Mouse (Mus musculus) retina, postnatal 1 day (tissue): ENCODE results near the gene Ap2a1.
"Not testable (repeated sequence)": the region's sequence is repeated elsewhere in the genome, so short reads cannot be mapped to it uniquely, and the experiment has no call there.

Experiments
- DNase-seq: peaks from one replicate; pipeline ENCODE4 v3.0.0-alpha.2; 2012

Gene Ap2a1

DNA sequence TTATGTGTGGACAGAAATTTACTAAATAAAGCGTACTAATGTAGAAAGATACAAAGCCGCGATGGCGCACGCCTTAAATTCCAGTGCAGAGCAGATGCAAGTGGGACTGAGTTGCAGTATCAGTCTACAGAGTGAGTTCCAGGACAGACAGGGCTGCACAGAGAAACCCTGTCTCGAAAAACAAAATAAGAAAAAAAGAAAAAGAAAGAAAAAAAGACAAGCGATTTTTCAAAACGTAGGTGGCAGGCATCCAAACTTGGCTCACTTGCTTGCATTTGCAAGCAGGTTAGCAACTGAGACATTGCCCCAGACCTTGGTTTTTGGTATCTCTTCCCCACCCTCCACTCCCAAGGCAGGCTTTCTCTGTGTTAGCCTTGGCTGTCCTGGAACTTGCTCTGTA is 36.1 kb downstream of the Ap2a1 start:
- DNase-seq: no peak

- peak; percentile 98 for DNase-seq
Observed at GRCm38 (mm10) chr7:44892276-44892921, 36.9 kb downstream of the Ap2a1 start, which contains the start of gene Med25. TSS of gene Med25 (minus strand) at chr7:44892712.

- no peak for DNase-seq
Observed at GRCm38 (mm10) chr7:44891611-44892010, 37.7 kb downstream of the Ap2a1 start.

DNA sequence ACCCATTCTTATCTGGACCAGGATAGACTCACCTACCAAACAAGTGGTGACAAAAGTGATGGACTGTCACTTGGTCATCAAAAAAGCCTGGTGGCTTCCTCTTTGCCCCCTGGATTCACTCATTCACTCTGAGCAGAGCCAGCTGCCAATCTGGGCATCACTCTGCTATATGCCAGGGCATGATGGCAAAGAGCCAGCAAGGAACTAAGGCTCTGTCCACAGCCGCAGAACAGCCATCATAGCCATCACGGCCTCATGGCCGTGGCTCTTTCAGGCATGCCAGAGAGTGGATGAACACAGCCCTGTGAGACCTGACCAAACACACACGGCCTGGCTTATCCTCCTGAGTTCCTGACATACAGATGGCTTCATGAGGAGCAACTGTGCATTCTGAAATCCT is 38.6 kb downstream of the Ap2a1 start:
- DNase-seq: no peak

GRCm38 (mm10) chr7:44890180-44890579 is 39.1 kb downstream of the Ap2a1 start:
- DNase-seq: no peak

DNA sequence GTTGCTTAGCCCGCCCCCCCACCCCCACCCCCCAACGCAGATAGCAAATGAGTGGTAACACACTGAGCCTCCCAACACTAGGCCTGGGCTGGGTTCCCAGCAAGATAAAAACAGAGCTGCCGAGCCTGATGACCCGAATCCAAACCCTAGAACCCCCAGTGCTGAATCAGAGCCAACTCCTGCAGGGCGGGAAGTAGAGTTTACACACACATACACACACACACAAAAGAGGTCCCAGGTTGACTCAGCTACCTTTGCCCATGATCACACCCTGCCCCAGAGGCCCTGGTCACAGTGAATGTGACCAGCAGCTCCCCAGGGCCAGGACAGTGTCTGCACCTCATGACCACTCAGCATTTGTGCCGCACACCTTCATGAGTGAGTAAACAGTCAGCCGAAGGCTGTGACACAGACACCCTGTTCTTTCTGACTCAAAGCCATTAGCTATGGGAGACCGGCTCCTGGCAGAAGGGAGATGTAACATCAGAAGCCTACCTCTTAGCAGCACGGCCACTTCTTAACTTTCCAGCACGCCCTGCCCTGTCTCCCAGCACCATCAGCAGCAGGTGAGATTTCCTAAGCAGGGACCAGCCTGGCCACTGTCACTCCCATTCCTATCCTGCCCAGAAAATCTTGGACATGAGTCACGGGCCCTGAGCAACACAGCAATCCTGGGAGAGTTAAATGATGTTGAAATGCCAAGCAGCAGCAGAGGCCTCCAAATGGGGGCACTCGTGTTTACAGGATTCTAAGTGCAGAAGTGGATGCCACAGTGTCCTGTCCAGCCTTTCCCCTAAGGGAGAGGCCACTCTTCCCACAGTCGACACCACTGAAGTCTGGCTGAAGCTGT is 40.8 kb downstream of the Ap2a1 start:
- no peak for DNase-seq

GRCm38 (mm10) chr7:44886964-44887363 is 42.3 kb downstream of the Ap2a1 start:
- no peak for DNase-seq

DNA sequence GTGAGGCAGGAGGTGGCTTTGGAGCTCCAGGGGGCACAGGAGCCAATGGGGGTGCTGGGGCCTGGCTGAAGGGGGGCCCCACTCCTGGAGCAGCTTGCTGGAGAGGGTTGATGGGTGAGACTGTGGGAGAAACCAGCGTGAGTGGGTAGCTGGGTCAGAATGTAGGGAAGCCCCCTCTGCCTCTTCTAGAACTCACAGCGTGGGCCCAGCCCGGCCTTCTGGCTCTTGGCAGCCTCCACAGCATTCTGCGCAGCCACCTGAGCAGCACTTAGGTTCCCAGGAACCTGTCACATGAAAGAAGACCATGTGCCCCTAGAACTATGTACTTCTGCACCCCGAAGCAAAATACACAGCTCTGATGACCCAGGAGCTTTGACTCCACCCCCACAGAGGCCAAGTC is 44.7 kb downstream of the Ap2a1 start:
- no peak for DNase-seq

DNA sequence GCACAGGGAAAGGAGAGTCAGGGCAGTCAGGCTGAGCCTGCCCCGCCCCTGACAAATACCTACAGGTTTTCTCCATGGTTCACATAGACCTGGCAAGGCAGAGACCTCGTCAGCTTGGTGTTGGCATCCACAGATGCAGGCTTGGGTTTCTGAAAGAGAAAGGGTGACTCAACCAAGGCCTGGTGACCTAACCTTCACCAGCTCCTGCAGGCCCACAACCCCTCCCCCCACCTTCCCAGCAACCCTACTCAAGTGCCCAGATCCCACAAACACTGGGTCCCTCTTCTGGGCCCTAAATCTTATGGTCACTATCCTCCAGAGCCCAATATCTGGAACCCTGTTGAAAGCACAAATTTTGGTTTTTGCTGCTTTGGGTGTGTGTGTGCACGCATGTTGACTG is 46.3 kb downstream of the Ap2a1 start:
- DNase-seq: no peak

- no peak for DNase-seq
Observed at GRCm38 (mm10) chr7:44877833-44878232, 51.5 kb downstream of the Ap2a1 start.

DNA sequence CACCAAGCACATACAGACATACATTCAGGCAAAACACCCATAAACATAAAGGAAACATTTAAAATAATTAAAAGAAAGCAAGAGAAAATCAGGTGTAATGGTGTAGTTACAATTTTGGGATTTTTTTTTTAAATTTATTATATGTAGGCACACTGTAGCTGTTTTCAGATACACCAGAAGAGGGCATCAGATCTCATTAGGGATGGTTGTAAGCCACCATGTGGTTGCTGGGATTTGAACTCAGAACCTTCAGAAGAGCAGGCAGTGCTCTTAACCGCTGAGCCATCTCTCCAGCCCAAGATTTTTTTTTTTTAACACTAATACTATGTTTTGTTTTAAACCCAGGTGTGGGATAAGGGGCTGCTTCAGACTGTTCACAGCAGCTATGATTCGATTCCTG is 57.5 kb downstream of the Ap2a1 start:
- not testable (repeated sequence) for DNase-seq

DNA sequence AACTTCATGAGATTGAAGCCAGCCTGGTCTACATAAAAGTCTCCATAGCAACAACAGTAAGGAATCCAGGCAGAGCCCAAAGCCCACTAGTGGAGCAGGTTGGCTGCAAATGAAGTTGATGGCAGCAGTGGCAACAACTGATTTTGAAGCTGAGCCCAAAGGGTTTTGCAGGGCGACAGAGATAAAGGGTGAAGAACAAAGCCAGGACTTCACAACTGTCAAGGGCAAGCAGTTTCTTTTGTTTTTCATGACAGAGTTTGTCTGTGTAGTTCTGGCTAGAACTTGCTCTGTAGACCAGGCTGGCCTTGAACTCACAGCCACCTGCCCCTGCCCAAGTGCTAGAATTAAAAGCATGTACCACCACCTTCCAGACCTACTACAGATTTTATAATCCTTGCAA is 58.1 kb downstream of the Ap2a1 start:
- no peak for DNase-seq

DNA sequence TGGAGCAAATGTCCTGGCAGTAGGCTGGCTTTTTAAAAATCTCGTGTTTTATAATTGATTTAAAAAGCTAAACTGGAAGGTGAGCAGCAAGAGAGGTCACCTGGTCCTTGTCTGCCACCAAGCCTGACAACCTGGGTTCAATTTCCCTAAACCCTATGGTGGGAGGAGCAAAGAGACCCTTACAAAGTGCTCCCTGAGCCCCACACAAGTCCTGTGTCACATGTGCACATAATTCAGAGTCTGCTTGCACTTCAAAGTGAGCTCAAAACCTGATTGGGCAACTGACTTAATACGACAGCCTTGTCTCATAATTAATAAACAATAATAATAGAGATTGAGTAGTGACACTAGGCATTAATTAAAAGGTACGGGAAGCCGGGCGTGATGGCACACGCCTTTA is 58.7 kb downstream of the Ap2a1 start:
- no peak for DNase-seq

DNA sequence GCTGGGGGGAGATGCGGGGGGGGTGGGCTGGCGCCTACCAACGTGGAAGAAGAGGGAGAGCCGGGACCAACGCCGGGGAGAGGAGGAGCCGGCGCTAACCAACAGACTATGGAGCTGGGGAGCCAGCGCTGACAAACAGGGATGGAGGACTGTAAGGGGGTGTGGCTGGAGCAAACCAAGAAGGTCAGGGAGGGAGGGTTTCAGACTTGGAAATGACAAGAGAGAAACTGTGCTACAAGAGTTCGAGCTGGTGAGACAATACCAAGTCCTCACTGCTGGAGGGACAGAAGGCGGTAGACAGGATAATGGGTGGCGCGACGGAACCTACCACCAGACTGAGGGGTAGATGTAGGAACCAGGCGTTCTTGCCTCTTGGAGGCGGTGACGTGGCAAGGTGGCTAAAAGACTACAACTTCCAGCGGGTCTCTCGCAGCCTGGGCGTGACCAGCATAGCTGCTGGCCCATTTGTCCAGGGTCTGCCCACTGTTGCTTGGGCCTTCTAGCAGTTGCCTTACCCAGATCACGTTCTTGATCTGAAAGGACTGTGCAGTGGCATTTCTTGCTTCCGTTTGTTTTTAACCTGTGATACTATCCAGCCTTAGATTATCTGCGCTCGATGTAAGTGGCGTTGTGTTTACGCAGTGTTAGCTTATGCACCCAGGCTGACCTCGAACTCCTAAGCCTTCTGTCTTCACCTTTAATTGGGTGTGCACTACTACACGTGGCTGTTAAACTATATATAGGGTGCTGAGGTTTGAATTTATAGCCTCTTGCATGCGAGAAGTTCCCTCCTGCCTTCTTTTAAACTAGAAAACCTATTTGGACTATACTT is 59.4 kb downstream of the Ap2a1 start, which contains the start of gene Ptov1:
Gene Ptov1, minus strand, starts transcription at position 92 of the 832 bp plus-strand sequence.
- DNase-seq: peak; percentile 100

- peak; percentile 79 for DNase-seq
Observed at GRCm38 (mm10) chr7:44868919-44869696, 60.2 kb downstream of the Ap2a1 start.

DNA sequence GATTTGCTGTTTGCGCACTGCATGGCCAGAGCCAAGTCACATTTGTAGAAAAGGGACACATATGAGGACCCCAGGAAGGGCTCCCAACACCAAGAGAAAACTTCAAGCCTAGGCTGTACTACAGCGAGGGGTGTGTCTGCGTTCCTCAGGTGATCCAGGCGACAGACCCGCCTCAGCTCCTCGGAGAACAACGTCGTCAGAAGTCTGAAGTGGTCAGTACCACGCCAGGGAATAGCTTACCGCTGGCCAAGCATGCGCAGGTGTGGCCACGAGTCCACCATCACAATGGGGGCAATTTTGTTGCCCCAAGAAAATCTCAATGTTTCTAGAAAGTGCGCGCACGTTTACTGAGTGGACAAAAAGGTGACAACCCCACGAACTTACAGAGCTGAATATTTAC is 60.8 kb downstream of the Ap2a1 start:
- no peak for DNase-seq

GRCm38 (mm10) chr7:44867802-44868201 is 61.5 kb downstream of the Ap2a1 start:
- no peak for DNase-seq

DNA sequence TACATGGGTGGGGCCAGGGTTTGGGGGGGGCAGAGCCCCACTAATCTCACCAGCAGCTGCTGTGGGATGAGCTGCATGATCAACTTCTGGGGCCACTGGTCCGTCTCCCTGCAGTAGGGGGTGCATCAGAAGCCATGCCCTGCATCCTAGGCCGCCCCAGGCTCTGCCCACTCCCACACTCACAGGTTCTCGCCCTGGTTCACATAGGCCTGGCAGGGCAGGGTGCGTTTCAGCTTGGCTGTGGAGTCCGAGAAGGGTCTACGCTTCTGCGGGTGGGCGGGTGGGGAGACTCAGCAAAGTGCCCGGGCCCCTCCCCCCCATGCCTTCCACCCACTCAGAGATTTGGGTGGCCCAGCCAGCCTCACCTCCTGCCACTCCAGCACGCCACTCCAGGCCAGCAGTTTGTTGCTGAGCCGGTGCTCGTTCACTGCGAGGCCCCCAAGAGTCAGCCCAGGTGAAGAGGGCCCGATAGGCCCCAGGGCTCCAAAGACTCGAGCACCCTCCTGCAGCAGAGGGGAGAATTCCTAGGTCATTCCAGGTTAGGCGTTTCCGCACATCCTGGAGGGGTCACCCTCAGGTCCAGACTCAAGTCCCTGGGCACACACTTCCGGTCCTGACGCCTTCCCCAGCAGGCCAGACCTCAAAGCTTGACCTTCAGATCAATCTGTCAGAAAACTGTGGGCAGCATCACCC is 62.1 kb downstream of the Ap2a1 start:
- no peak for DNase-seq

DNA sequence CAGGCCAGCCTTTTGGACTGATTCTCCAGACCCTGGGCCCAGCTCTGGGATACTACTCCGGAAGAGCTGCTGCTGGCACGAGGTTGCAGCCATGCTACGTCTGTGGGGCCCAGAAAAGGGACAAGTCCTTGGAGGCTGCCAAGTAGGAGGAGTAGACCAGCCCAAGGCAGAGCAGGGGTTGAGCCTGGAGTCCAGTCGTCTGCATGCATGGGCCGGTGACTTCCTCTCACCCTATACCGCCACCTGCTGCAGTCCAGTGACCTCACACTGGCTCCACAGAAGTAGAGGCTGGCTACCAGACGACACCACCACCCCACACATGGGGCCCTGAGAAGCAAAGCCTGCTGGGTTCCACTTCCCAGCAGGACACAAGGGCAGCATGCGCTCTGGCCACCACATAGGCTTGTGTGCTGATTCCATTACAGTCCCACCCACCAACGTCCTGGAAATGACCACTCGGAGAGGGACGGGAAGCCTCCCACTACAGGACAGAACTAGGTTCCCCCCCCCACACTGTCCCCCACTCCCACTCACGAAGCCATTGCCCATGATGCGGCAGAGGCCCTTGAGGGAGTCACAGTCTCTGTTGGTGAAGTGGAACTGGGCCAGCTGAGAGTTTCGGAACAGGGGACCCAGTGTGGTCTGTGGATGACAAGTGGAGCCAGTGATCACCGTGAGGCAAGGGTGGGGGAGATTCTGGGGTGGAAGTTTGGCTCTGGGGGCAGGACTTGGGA is 62.9 kb downstream of the Ap2a1 start:
- DNase-seq: peak; percentile 53

DNA sequence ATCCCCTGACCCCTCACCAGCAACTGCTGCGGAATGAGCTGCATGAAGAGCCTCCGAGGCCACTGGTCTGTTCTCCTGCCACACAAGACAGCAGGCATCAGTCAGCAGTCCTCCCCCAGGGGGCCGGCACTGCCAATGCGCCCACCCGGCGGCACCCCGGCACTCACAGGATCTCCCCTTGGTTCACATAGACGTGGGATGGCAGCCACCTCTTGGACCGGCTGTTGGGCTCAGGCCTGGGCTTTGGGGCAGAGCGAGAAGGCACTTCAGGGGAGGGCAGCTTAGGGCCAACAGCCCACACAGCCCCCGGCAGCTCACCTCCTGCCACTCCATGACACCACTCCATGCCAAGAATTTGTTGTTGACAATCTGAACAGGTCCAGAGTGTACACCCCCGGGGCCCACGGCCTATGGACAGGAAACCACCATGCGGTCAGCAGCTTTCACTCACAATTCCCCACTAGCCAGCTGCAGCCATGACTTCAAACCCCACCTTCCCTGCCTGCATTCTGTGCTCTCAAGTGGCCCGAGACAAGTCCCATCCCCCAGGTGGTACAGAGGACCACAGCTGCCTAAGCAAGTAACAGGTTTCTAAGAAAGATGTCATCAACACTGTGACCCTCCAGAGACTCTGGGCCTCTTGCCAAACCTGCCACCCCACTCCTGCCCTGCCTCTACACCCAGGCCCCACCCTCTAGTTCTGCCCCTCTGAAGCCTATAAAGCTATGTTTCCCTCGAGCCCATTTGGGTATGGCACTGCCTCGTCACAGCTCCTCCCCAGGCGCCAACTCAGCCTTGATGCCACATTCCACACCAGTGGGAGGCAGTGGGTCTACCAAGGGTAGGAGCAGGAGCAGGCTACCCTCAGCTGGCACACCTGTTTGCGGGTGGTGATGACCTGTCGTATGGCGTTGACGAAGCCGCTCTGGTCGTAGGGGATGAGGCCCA is 64.4 kb downstream of the Ap2a1 start:
- no peak for DNase-seq
